Mouse (Mus musculus) kidney, postnatal 10 days (tissue): ENCODE measurements around the gene Smg1.

ENCODE experiments used
- DNase-seq: peaks from one replicate; pipeline ENCODE4 v3.0.0; 2021; ENCODE audit warnings: mixed read lengths

Gene Smg1

DNA sequence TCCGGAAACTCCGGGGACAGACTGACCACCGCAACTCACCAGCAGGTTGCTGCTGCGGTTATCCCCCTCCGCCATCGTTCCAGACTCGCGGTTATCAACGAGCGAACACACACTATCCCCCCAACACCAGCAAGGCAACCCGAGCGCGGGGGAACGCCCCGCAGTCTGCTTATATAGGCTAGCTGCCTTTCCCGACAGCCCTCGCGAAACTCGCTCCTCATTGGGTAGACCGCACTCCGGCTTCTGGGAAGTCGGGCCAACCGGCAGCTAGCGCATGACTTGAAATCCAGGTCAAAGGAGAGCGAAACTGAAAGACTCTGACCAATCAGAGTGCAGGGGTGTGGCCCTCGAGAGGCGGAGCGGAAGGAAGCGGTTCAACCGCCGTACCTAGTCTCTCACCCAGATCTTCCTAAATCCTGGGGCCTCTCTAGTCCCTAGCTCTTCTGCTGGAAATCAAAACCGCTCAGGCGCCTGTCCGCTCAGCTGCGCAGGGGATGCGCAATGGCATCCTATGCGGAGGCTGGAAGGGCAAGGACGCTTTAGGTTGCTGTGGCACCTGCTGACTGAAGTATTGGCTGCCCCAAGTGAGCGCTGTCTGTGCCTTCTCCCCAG, 113.9 kb downstream of the Smg1 start, which contains the start of gene Arl6ip1:
Gene Arl6ip1, minus strand, starts transcription at position 233 of the 612 bp plus-strand sequence.
- peak; percentile 97 for DNase-seq

DNA sequence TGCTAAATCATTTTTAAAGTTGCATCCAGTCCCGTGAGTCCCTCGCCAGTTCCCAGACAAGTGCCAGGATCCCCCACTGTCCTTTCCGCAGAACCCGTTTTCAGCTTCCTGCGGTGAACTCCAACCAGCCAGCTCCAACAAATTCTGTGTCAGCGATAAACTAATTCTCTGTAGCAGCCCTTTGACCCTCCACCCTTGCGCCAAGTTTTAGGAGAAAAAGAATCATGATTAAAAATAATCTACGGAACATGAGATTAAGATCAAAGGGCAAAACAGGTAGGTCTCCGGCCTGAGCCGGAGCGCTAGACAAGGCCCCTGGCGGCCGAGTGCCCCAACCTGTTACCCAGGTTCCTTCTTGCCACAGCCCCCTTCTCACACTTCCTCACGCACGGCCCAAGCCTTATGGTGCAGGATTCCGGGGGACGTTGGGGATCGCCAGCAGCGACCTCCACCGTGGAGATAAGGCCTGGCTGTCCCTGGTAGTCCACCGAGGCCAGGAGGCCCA, 114.5 kb downstream of the Smg1 start:
- no peak for DNase-seq

DNA sequence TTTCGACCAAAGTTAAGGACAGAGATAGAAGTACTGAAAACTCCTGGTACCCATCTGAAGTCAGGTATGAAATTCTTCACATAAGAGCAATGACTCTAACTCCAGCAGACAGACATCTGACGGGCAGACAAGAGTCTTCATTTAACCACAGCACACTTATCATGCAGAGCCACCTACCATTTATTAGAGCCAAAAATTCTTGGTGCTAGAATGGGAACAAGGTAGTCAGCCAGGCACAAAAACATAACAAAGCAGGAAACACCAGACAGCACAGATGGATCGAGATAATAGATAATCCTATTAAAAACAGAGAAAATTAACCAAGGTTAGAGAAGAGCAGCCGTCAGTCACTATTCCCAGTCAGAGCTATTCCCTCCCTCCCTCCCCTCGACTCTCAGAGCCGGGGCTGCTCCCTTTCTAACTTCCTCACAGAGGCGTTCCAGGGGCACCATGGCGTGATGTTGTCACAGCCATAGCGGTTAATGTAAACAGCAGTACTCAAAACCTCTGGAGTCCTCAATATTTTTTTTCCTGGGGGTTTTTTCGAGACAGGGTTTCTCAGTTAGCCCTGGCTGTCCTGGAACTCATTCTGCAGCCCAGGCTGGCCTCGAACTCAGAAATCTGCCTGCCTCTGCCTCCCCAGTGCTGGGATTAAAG, 117.1 kb downstream of the Smg1 start:
- DNase-seq, result no peak

DNA sequence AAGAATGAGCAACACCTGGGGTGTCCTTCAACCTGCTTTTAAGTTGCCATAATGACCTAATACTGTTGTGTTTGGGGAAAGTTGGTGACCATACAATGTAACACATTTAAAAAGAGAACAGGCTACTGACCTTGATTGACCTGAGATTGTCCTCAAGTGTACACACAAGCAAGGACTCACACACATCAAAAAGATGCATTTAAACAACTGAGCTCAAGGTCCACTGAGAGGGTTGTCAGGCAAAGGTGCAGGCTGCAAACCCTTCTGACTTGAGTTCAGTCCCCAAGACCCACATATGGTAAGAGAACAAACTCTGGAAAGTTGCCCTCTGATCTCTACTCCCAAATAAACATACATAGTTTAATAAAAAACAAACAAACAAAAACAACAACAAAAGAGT, 117.7 kb downstream of the Smg1 start:
- DNase-seq, result no peak

DNA sequence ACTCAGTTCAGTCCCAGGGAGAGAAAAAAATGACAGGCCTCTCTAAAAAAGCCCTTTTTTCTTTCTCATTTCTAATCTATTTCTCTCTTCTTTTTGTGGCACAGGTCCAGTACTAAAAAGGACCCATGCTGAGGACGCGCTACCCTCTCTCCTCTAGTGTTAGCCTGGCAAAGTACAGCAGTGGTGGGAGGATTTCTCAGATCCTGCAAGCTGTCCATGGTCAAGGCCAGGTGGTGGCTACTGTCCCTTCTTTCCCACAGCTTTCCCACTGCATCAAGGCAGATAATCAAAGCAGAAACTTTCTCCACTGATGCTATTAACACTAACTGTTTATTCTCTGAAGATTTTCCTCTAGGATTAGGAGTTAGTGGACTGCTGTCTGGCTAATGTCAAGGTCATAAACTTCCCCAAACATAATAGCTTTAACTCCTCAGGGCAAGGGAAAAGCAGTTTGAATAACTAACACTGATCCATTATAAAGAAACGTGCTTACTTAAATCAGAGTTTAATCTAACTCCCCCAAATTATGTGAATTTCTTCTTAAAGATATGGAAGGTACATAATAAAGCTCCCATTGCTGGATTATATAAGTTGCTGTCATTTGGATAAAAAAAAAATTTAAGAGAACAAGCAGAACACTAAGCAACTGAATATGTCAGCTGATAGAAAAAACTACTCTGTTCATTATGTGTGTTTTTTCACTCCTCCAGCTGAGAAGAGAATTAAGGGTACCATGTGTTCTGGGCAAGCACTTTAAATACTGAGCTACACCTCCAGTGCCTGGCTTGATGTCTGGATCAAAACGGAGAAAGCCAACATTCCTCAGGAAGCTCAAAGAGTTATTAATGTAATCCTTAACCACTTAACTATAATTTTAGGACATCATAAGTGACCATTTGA, 119.7 kb downstream of the Smg1 start:
- no peak for DNase-seq

DNA sequence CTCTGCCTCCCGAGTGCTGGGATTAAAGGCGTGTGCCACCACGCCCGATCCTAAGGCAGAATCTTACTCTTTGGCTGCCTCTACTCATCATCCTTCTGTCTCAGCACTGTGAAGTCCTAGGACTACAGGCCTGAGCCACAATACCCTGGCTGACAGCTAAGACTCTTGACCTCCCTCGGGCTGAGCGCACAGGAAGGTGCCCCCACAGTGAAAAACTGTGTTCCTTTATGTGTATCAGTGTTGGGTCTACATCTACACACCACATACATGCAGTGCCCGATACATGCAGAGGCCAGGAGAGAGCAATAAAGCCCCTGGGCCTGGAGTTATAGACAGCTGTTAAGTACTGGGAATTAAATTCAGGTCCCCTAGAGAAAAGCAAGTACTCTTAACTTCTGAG, 121.2 kb downstream of the Smg1 start:
- DNase-seq, result no peak

DNA sequence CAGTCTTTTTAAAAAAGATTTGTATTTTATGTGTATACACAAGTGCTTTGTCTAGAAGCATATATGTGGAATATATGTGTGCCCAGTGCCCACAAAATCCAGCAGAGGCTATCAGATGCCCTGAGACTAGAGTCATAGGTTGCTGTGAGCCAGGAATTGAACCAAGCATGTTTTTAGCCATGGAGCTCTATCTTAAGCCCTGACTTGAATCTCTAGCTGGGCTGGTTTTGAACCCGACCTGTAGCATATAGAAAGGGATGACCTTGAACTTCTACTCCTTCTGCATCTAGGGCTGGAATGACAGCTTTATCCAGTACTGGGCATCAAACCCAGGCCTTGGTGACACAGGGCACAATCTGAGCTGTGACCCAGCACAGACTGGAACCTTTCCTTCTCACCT, 122.8 kb downstream of the Smg1 start:
- DNase-seq, result no peak

DNA sequence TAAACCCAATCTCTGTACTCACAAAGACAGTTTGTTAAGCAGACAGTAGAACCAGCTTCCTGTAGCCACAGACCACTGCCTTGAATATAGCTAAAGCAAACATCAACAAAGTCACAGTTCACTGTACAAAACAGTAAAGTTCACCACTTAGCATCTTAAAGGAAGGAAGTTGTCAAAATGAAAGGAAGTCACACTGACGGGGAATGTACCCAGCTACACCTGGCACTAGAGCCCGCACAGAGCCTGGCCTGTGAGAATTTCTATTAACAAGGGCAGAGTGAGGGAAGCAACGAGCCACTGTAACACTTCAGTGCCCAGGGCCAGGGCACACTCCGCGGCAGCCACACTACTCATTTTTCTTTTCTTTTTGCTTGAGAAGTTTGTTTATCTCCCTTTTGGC, 123.5 kb downstream of the Smg1 start:
- peak; percentile 33 for DNase-seq

DNA sequence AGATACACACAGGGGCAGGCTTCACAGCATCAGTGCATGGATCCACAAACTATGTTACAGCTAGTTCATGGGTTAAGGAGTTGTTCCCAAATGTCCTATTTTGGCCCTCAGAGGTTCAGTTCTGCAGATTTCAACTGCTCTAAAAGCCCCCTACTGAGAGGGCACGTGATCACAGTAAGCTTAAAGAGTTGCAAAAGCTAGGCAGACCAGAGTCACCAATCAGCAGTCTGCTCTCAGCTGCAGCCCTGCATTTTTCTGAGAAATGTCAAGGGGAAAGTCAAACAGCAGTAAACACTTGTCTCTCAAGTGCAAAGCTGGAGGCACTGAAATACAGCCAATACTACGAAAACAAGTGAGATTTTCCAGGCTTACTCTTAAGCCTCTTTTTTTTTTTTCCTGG, 124.3 kb downstream of the Smg1 start:
- peak; percentile 49 for DNase-seq

DNA sequence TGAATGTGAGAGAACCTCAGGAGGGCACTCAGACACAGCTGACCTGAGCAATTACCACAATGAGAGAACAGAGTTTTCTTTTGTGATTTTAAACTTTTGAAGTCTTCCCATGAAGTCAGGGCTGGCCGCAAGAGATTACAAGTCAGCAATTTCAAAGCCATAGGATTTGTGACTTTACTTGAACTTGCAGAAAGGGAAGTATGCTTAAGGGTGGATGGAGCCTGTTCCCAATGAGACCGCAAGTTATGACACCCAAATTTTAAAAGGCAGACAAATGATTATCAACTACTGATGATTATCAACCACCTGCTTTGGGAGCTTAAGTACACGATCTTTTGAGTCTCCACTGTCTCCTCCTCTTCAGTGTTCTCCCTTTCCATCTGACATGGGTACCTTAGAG, 125.0 kb downstream of the Smg1 start:
- no peak for DNase-seq

DNA sequence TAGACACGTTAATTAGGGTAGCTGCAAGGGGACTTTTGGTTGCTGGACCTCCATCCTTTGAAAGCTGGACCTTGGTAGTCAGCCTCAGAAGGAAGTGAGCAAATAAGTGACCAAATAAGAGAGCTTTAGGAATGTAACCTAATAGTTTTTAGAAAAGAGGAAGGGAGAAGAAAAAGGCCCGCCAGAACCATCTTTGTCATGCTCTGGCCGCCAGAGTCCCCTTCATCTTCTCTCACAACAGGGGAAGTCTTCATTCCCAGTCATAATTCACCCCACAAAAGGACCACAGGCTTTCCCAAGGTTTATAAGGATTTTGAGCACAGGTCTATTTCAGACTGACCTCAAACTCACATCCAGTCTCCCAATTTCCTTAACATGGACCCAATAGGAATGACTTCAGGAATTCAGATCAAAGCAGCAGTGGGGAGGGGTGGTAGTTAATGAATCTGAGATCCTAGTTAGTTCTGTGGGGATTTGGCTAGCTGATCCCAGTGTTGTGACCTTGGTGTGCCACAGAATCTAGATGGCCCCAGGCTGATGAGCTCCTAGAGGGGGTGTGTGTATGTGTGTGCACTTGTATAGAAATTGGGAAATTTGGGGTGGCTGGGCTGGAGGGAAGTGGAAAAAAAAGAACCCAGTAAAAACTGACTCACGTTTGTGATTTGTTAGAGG, 125.8 kb downstream of the Smg1 start:
- DNase-seq, result no peak

DNA sequence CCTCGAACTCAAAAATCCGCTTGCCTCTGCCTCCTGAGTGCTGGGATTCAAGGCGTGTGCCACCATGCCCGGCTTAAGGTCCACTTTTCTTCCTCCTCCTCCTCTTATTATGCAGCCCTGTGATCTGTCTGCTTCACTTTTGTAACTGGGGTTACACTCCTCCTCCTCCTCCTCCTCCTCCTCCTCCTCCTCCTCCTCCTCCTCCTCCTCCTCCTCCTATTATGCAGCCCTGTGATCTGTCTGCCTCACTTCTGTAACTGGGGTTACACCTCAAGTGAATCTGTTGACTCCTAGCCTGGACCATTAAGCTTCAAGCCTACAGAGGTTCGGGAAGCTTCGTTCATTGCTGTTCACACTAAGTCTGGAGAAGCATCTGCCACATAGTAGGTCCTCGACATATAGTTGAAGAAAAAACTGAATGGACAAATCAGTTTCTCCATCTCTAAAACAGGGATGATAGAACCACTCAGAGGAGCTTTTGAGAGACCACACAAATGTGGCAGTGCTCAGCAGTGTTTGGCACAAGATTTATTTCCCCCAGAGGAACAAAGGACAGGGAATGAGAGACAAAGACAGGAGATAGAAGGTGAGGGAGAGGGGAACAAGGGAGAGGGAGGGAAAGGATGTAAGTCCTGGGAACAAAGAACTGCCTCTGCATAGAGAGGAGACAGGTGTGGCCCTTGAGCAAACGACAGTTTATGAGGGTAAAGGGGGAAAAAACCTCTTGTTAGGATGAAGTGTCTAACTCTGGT, 126.5 kb downstream of the Smg1 start:
- no peak for DNase-seq

DNA sequence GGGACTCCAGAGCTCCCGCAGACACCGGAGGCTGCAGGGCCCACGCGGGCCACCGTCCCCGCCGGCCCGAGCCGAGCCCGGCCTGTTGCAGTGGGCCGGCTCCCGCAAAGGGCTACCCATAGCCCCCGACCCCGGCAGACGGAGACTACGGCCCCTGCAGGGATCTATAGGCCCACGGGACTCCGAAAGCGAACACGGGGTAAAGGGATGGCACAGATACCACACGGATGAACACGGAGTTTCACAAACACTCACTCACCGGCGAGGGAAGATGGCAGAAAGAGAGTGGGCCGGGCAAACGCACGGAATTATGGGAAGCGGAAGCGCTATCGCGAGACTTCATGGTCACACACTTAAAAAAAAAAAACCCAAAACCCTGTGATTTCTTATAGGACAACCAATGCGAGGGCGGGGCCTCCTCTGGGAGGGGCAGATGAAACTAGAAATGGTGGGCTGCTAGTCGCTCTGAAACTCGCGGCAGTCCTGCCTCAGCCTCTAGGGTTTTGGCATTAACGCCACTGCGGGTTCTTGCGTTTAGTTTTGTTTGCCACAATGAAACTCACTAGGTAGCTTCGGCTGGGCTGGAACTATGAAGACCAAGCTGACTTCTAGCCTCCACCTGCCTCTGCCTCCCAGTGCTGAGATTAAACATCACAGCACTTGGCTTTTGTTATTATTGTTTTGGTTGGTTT, 127.4 kb downstream of the Smg1 start, which contains the start of gene Rps15a:
Gene Rps15a, minus strand, starts transcription at position 312 of the 692 bp plus-strand sequence.
- peak; percentile 97 for DNase-seq

DNA sequence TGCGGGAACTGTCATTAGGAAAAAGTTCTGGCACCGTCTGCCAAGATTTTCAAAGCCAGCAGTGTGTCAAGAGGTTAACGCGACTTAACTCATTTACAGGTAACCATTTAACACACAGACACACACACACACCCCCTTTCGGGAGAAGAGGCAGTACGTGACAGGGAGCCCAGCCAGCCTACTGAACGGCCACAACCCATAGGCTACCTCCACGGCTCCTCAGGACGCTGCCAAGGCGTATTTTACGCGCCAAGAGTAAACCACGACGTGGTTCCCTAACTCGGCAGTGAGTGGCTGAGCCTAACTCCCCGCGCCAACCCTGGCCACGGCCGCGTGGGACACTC, 128.0 kb downstream of the Smg1 start:
- no peak for DNase-seq

DNA sequence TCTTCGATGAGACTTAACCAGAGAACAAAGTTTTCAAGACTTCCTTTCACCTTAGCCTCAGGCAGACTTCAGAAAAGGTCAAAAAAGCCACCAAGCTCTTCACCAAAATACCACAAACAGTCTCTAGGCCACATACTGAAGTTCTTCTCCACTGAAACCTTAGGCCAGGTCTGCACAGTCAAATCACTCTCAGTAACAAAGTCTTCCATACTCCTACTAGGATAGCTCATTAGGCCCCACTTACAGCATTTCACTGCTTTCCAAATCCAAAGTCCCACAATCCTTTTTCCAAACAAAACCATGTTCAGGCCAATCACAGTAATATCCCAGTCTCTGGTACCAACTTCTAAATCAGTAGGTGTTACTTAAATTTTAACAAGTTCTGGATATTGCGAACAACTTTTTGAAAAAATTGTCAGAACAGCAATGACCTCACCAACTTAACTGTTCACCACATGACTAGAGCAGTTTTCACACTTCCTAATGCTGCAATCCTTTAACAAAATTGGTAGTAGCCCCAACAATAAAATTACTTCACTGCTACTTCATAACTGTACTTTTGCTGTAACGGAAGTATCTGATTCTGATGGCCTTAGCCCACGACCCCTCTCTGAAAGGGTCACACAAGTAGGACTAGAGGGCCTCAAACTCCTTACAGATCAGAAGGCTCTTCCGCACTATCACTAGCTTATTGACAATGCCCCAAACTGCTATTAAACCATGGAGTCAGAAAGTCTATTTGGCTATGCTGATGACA, 129.8 kb downstream of the Smg1 start:
- no peak for DNase-seq

DNA sequence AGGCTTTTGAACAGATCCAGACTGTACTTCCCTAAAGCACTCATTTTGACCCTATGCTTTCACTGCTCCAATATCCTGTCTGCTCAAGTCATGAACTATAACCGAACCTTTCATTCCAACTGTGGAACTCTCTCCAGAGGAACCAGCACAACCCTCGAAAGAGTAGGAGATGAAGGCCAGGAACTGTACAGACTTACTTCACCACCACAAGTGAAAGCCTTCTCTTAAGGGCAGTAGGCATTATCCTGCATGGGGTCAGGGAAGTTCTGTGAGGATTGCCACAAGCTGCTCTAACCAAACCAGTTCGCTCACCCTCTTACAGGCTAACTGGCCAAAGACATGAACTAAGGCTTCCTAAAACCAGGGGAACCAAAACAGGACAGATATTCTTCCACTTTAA, 132.3 kb downstream of the Smg1 start:
- no peak for DNase-seq

DNA sequence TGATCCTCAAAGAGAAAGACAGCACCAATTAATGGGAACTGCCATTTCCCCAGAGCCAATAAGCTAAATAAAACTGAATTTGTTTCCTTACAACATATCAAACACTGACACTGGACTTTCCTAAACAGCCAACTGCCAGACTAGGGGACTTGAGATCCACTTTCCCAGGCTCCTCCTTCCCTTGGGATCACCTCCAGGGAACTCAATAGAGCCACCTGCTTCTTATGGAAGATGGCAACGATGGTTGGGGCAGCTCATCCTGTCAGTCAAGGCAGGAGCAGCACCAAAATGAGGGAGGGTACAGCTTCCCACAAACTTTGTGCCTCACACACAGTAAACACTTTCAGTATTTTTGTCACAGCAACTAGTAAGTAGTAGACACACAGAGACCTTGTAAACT, 135.8 kb downstream of the Smg1 start:
- no peak for DNase-seq

DNA sequence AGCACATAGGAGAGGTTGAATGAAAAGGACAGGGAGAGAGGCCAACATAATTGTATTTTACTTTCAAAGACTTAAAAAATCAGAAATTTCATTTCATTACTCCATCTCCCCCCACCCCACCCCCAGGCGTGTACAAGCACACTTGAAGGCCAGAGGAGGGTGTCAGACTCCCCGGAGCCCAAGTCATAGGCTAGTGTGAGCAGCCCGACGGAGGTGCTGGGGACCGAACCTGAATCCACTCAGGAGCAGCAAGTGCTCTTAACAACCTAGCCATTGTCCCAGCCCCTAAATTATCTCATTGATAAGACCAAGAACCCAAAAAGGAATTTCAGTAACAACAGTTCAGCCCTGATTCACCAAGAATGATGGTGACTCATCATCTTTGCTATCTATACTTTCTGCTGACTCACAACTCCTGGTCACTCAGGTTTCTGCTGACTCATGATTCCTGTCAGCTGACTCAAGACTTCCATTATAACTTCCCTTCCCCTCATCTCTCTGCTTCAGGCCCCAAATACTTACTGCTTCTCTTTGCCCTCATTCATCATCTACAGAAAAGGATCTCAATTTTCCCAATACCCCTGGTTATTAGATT, 138.9 kb downstream of the Smg1 start:
- DNase-seq, result no peak

DNA sequence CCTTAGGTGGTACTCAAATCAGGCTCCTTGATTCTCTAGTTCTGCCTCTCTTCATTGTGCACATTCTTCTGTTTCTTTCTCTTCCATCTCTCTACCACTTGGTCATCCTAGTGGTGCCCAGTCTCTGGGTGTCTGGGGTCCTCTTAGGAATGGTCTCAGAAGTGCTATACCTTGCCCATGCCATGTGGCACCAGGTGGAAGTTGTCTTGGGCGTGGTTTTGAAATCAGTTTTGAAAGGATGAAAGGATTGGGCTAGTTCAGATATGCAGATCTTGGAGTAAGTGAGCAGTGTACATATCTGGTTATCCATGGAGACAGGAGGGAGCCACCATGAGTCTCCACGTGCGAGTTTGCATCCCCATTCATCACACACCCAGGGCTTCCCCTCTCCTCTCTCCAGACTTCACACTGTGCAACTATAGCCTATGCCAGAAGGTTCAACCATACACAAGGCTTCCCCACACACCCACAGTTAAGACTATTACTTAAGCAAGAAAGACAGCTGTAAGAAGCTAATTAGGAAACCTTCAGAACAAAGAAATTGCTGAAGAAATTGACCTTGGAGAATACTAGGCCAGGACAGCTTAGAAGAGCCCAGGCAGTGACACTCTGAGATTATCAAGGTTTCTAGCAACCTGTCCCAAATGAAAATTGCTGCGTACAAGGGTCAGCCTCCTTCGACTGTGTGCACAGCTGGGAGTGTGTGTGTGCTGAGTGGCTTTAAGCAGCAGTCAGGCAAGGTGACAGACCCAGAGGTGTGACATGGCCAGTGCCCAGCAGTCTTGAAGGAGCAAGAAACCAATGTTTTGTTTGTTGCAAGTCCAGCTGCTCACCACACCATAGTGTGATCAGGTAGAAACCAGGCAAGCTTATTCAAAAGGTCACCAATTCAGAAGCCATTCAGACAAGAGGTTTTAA, 139.7 kb downstream of the Smg1 start:
- DNase-seq, result no peak
